Mouse (Mus musculus) duodenum, adult 2 months (tissue): ENCODE measurements around the gene Mepe. TPM values are rescaled to one million over a fixed set of nuclear protein-coding genes. Genes with fewer than 3 reads are reported as not detected.

Experiments
- polyA plus RNA-seq: library from polyadenylated mRNA; depleted of rRNA; stranded (reverse); fragments of >200 nt; gene quantifications from 2 replicates; pipeline ENCODE4 v1.2.3, GENCODE M21; 2012; ENCODE audit warnings: low replicate concordance; rRNA removed

Mepe gene
- not detected in 2 replicates for polyA plus RNA-seq

GRCm38 (mm10) chr5:104325029-104325428 lies at the start of gene Mepe:
Gene Mepe (plus strand): TSS chr5:104325329.

GRCm38 (mm10) chr5:104298994-104299393 lies 26.1 kb upstream of the Mepe start, which contains the start of gene Ibsp:
Gene Ibsp (plus strand): TSS chr5:104299171.

Other genes with a start within 250 kb of the Mepe start
- not detected in 2 replicates for gene Gm17660, start 247.7 kb upstream of the Mepe start, polyA plus RNA-seq
- 15.4 and 38.8 TPM in 2 replicates for gene Sparcl1, start 211.6 kb upstream of the Mepe start, polyA plus RNA-seq
- not detected in 2 replicates for gene Dspp, start 154.6 kb upstream of the Mepe start, polyA plus RNA-seq
- gene Dmp1, start 122.7 kb upstream of the Mepe start, polyA plus RNA-seq = 0.04 and 0.05 TPM in 2 replicates
- not detected in 2 replicates for gene Ibsp, start 26.2 kb upstream of the Mepe start, polyA plus RNA-seq
- 0.15 and 4.0 TPM in 2 replicates for gene Spp1, start 109.8 kb downstream of the Mepe start, polyA plus RNA-seq
- 5.1 and 6.7 TPM in 2 replicates for gene Pkd2, start 134.1 kb downstream of the Mepe start, polyA plus RNA-seq
- 0.53 and 0.69 TPM in 2 replicates for gene BC005561, start 183.0 kb downstream of the Mepe start, polyA plus RNA-seq